Mouse (Mus musculus): ENCODE results near the gene Camk2d.

Camk2d gene

GRCm38 (mm10) chr3:126596086-126596485, at the start of gene Camk2d:
Gene Camk2d, plus strand, starts transcription at chr3:126596302.
- peak; percentile 89 to 91 for DNase-seq (ENCODE audit: low spot score in 2 of 2)

- DNase-seq (ENCODE audit: low spot score in 2 of 2): no peak
Measured at GRCm38 (mm10) chr3:126547941-126548340, 48.2 kb upstream of the Camk2d start.

GRCm38 (mm10) chr3:126563646-126564045, 32.5 kb upstream of the Camk2d start:
- no peak for DNase-seq (ENCODE audit: low spot score in 2 of 2)

- no peak for DNase-seq (ENCODE audit: low spot score in 2 of 2)
Measured at GRCm38 (mm10) chr3:126570628-126571027, 25.5 kb upstream of the Camk2d start.

- DNase-seq (ENCODE audit: low spot score in 2 of 2): no peak
Measured at GRCm38 (mm10) chr3:126572915-126573314, 23.2 kb upstream of the Camk2d start.

GRCm38 (mm10) chr3:126575927-126576326, 20.2 kb upstream of the Camk2d start:
- peak in 1 of 2 experiments; percentile 12 for DNase-seq (ENCODE audit: low spot score in 2 of 2)

- DNase-seq (ENCODE audit: low spot score in 2 of 2): no peak
Measured at GRCm38 (mm10) chr3:126586134-126586533, 10.0 kb upstream of the Camk2d start.

GRCm38 (mm10) chr3:126587477-126587876, 8.6 kb upstream of the Camk2d start:
- DNase-seq (ENCODE audit: low spot score in 2 of 2): no peak

GRCm38 (mm10) chr3:126589556-126589955, 6.5 kb upstream of the Camk2d start:
- no peak for DNase-seq (ENCODE audit: low spot score in 2 of 2)

GRCm38 (mm10) chr3:126595456-126595855, 646 bp upstream of the Camk2d start:
- DNase-seq (ENCODE audit: low spot score in 2 of 2): no peak

- DNase-seq (ENCODE audit: low spot score in 2 of 2): peak; percentile 79 to 86
Measured at GRCm38 (mm10) chr3:126596491-126597160, 524 bp downstream of the Camk2d start.

GRCm38 (mm10) chr3:126597161-126597595, 1.1 kb downstream of the Camk2d start:
- DNase-seq (ENCODE audit: low spot score in 2 of 2): peak; percentile 54 to 82

GRCm38 (mm10) chr3:126597596-126598328, 1.7 kb downstream of the Camk2d start:
- no peak for DNase-seq (ENCODE audit: low spot score in 2 of 2)

GRCm38 (mm10) chr3:126598329-126598676, 2.2 kb downstream of the Camk2d start:
- DNase-seq (ENCODE audit: low spot score in 2 of 2): no peak

GRCm38 (mm10) chr3:126598881-126599280, 2.8 kb downstream of the Camk2d start:
- DNase-seq (ENCODE audit: low spot score in 2 of 2): no peak

GRCm38 (mm10) chr3:126599335-126599734, 3.2 kb downstream of the Camk2d start:
- DNase-seq (ENCODE audit: low spot score in 2 of 2): no peak

- DNase-seq (ENCODE audit: low spot score in 2 of 2): no peak
Measured at GRCm38 (mm10) chr3:126599936-126600335, 3.8 kb downstream of the Camk2d start.

- DNase-seq (ENCODE audit: low spot score in 2 of 2): no peak
Measured at GRCm38 (mm10) chr3:126602772-126603171, 6.7 kb downstream of the Camk2d start.

GRCm38 (mm10) chr3:126604656-126605434, 8.7 kb downstream of the Camk2d start:
- DNase-seq (ENCODE audit: low spot score in 2 of 2): no peak

GRCm38 (mm10) chr3:126609310-126609709, 13.2 kb downstream of the Camk2d start:
- no peak for DNase-seq (ENCODE audit: low spot score in 2 of 2)

GRCm38 (mm10) chr3:126609795-126610451, 13.8 kb downstream of the Camk2d start:
- no peak for DNase-seq (ENCODE audit: low spot score in 2 of 2)

- no peak for DNase-seq (ENCODE audit: low spot score in 2 of 2)
Measured at GRCm38 (mm10) chr3:126611624-126612023, 15.5 kb downstream of the Camk2d start.
